Mouse (Mus musculus) forebrain, embryonic 12.5 days (tissue): ENCODE measurements at regions not wholly inside any gene's neighbourhood (a gene's known extent, or its start where the extent isn't known, plus 50 kb on each side); places are given as distances from the start of the nearest gene placed in this dataset.

ENCODE experiments used
- ATAC-seq: fragments of 200-750 bp; cut with Nextera tagmentation; 2 replicates; pipeline ENCODE4 v1.8.0; 2017; ENCODE audit warnings: moderate TSS enrichment; ENCODE audit not compliant: low FRiP score
- H3K27ac ChIP-seq: fragments of 300-500 bp; sonication (generic); 2 replicates; pipeline ENCODE4 v1.5.1; 2016; ENCODE audit warnings: mild to moderate bottlenecking
- H3K27me3 ChIP-seq: fragments of 300-500 bp; sonication (generic); 2 replicates; pipeline ENCODE4 v1.6.1; 2016; ENCODE audit warnings: mild to moderate bottlenecking
- H3K36me3 ChIP-seq: fragments of 300-500 bp; sonication (generic); replicated peaks from 2 replicates; pipeline ENCODE4 v1.6.1; 2016; ENCODE audit warnings: mild to moderate bottlenecking
- H3K4me1 ChIP-seq: fragments of 300-500 bp; sonication (generic); 2 replicates; pipeline ENCODE4 v1.6.1; 2016
- H3K4me2 ChIP-seq: fragments of 300-500 bp; sonication (generic); 2 replicates; pipeline ENCODE4 v1.6.1; 2016; ENCODE audit warnings: mild to moderate bottlenecking, moderate library complexity
- H3K4me3 ChIP-seq: fragments of 300-500 bp; sonication (generic); replicated peaks from 2 replicates; pipeline ENCODE4 v1.5.1; 2016; ENCODE audit warnings: mild to moderate bottlenecking
- H3K9ac ChIP-seq: fragments of 300-500 bp; sonication (generic); 2 replicates; pipeline ENCODE4 v1.6.1; 2016; ENCODE audit warnings: mild to moderate bottlenecking
- H3K9me3 ChIP-seq: fragments of 300-500 bp; sonication (generic); 2 replicates; pipeline ENCODE4 v1.6.1; 2016
- WGBS: fragments of 180-500 bp; shearing (Covaris S2); methylation state at CpG from one replicate; pipeline ENCODE4 v1.1.7; 2016; 5-methylcytosine and 5-hydroxymethylcytosine counted together

- Histone ChIP-seq H3K27ac (no peak overlapping the region), H3K4me2 (no peak overlapping the region), H3K36me3 (no peaks in the 10 kb centered on the region), H3K9me3 (no peaks in the 10 kb centered on the region), H3K4me1 (peaks cover 30% of the 10 kb centered on the region), H3K9ac (no peak overlapping the region), H3K27me3 (peaks cover 57% of the 10 kb centered on the region), H3K4me3 (no peak overlapping the region)
- WGBS, result 80% methylated on average over 3 of the region's 3 CpGs
- ATAC-seq, result no peak
Observed at GRCm38 (mm10) chr14:25299673-25300190, 159.3 kb upstream of the Zmiz1 start.

GRCm38 (mm10) chr14:25301336-25302031, 157.5 kb upstream of the Zmiz1 start:
- Histone ChIP-seq H3K36me3 (no peaks in the 10 kb centered on the region), H3K9ac (no peak overlapping the region), H3K9me3 (no peaks in the 10 kb centered on the region), H3K4me3 (no peak overlapping the region), H3K27me3 (peaks cover 71% of the 10 kb centered on the region), H3K27ac (0 out of 2 replicates have a peak overlapping the region, but pooled peaks have one; percentile 11), H3K4me2 (no peak overlapping the region), H3K4me1 (peaks cover 31% of the 10 kb centered on the region)
- 13% methylated on average over 9 of the region's 9 CpGs for WGBS
- no peak for ATAC-seq

GRCm38 (mm10) chr14:25304391-25304851, 154.6 kb upstream of the Zmiz1 start:
- Histone ChIP-seq H3K27me3 (peaks cover 74% of the 10 kb centered on the region), H3K4me3 (no peak overlapping the region), H3K9ac (peak overlapping the region; percentile 30; the same call in 1 of the 2 replicates)

DNA sequence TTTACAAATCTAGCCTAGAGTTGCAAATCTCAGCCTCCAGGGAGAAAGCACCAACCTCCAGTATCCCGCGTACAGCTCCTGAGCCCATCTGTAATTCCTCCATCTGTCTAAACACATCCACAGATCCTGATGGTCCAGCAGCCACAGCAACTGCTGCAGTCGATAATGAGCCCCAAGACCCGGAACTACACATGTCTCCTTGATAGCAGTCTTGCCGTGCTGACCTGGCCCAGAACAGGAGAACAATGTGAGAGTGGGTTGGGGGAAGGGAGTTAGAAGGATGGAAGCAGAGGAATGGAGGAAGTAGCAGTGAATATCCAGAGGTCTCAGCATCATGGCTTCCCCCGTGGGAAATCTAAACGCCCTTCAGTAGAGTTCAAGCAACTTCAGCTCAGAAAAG, 152.8 kb upstream of the Zmiz1 start:
- Histone ChIP-seq H3K27ac (no peak overlapping the region), H3K4me1 (peaks cover 37% of the 10 kb centered on the region)
- 66% methylated on average over 7 of the region's 7 CpGs for WGBS

More at GRCm38 (mm10) chr14:25304391-25304851, 154.6 kb upstream of the Zmiz1 start:
- 12% methylated on average over 9 of the region's 9 CpGs for WGBS
- ATAC-seq, result no peak; the same call in 1 of the 2 replicates
- Histone ChIP-seq H3K9me3 (no peaks in the 10 kb centered on the region), H3K4me1 (peaks cover 31% of the 10 kb centered on the region), H3K27ac (peak overlapping the region; percentile 69), H3K36me3 (no peaks in the 10 kb centered on the region), H3K4me2 (no peak overlapping the region; the same call in 1 of the 2 replicates)

GRCm38 (mm10) chr14:25306961-25307654, 151.9 kb upstream of the Zmiz1 start:
- no peak for ATAC-seq
- H3K27me3 ChIP-seq, result peaks cover 50% of the 10 kb centered on the region
- WGBS, result 79% methylated on average over 3 of the region's 3 CpGs
- H3K4me2 ChIP-seq, result no peak overlapping the region
- no peak overlapping the region for H3K4me3 ChIP-seq
- H3K9me3 ChIP-seq, result no peaks in the 10 kb centered on the region
- H3K4me1 ChIP-seq, result peaks cover 37% of the 10 kb centered on the region
- H3K36me3 ChIP-seq, result no peaks in the 10 kb centered on the region
- H3K9ac ChIP-seq, result no peak overlapping the region
- H3K27ac ChIP-seq, result no peak overlapping the region

More for the DNA sequence above, 152.8 kb upstream of the Zmiz1 start:
- Histone ChIP-seq H3K4me2 (no peak overlapping the region), H3K36me3 (no peaks in the 10 kb centered on the region), H3K9me3 (no peaks in the 10 kb centered on the region), H3K4me3 (no peak overlapping the region), H3K27me3 (peaks cover 56% of the 10 kb centered on the region), H3K9ac (no peak overlapping the region)
- no peak for ATAC-seq

DNA sequence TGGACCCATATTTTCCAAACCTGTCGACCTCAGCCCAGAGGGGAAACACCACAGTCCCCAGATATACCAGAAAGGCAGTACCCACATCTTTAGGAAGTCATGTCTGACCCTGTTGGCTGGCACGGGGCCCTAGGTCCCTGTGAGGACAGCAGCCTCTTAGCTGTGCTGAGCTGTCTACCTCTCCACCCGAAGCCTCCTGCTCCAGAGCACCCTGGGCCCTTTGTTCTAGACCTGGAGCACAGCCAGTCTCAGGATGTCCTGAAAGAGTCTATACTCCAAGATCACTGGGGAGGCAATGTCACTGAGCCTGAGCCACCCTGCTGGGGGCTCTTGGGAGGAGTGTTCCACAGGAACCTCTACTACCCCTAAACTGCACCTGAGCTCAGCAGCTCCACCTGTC, 150.9 kb upstream of the Zmiz1 start:
- Histone ChIP-seq H3K4me2 (no peak overlapping the region), H3K9ac (no peak overlapping the region), H3K27ac (no peak overlapping the region), H3K27me3 (peaks cover 48% of the 10 kb centered on the region), H3K4me1 (peaks cover 43% of the 10 kb centered on the region), H3K4me3 (no peak overlapping the region), H3K9me3 (no peaks in the 10 kb centered on the region), H3K36me3 (no peaks in the 10 kb centered on the region)
- no peak for ATAC-seq
- 76% methylated on average over 3 of the region's 3 CpGs for WGBS

DNA sequence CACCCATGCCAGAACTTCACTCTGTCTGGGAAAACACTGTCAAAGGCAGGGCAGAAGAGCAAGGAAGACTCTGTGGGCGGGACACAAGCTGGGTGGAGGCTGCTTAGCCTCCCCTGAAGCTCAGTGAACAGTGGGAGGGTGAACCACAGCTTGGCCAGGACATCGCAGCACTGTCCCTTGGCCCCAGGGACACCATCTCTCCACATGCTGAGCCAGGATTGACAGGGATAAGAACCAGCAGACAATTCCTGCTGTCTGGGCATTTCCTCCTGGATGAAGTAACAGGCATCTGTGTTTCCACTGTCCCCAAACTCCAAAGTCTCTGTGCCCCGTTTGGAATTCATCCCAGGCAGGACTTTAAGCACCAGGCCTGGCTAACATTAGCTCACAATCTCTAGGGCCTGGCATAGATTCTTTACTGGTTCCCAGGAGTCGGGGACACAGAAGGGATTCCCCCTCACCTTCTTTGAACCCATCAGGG, 148.3 kb upstream of the Zmiz1 start:
- peaks cover 23% of the 10 kb centered on the region for H3K27me3 ChIP-seq
- no peak overlapping the region for H3K4me2 ChIP-seq
- H3K27ac ChIP-seq, result no peak overlapping the region
- no peak overlapping the region for H3K4me3 ChIP-seq
- no peaks in the 10 kb centered on the region for H3K9me3 ChIP-seq
- no peak overlapping the region for H3K9ac ChIP-seq
- ATAC-seq, result no peak
- H3K36me3 ChIP-seq, result no peaks in the 10 kb centered on the region
- 70% methylated on average over 4 of the region's 4 CpGs for WGBS
- H3K4me1 ChIP-seq, result peaks cover 36% of the 10 kb centered on the region

DNA sequence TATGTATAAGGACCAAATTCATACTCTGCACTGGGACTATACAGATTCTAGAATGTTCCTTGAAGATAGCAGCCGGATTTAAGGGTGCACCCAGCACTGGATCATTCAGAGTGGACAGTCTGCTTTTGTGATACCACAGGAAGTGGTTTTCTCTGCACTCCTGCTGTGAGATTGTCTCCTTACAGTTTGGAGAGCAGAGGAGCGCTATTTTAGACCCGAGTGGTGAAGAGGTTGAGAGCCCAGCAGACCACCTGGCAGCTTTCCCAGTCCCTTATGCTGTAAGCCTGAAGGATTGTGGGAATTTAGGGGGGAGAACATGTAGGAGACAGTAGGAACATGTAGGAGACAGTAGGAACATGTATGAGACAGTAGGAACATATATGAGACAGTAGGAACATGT, 147.5 kb upstream of the Zmiz1 start:
- Histone ChIP-seq H3K4me1 (peaks cover 34% of the 10 kb centered on the region), H3K27ac (no peak overlapping the region), H3K36me3 (no peaks in the 10 kb centered on the region), H3K4me3 (no peak overlapping the region), H3K4me2 (no peak overlapping the region), H3K27me3 (peaks cover 16% of the 10 kb centered on the region), H3K9me3 (no peaks in the 10 kb centered on the region), H3K9ac (no peak overlapping the region)
- 72% methylated on average over 3 of the region's 3 CpGs for WGBS
- no peak for ATAC-seq

GRCm38 (mm10) chr14:25312135-25312534, 146.8 kb upstream of the Zmiz1 start:
- no peaks in the 10 kb centered on the region for H3K9me3 ChIP-seq
- no peak overlapping the region for H3K9ac ChIP-seq
- H3K4me3 ChIP-seq, result no peak overlapping the region
- WGBS, result 11% methylated on average over 7 of the region's 7 CpGs
- no peak overlapping the region for H3K4me2 ChIP-seq
- peaks cover 41% of the 10 kb centered on the region for H3K4me1 ChIP-seq
- no peak; the same call in 1 of the 2 replicates for ATAC-seq
- peak overlapping the region; percentile 57 for H3K27ac ChIP-seq
- H3K27me3 ChIP-seq, result peaks cover 14% of the 10 kb centered on the region
- H3K36me3 ChIP-seq, result no peaks in the 10 kb centered on the region

GRCm38 (mm10) chr14:25312814-25313426, 146.1 kb upstream of the Zmiz1 start:
- H3K36me3 ChIP-seq, result no peaks in the 10 kb centered on the region
- peaks cover 7% of the 10 kb centered on the region for H3K27me3 ChIP-seq
- H3K4me1 ChIP-seq, result peaks cover 48% of the 10 kb centered on the region
- WGBS, result 87% methylated on average over 6 of the region's 6 CpGs
- no peak for ATAC-seq
- no peak overlapping the region for H3K27ac ChIP-seq
- H3K4me2 ChIP-seq, result no peak overlapping the region
- H3K9ac ChIP-seq, result no peak overlapping the region
- no peaks in the 10 kb centered on the region for H3K9me3 ChIP-seq
- no peak overlapping the region for H3K4me3 ChIP-seq

GRCm38 (mm10) chr14:25313693-25314240, 145.2 kb upstream of the Zmiz1 start:
- Histone ChIP-seq H3K4me3 (no peak overlapping the region), H3K36me3 (no peaks in the 10 kb centered on the region), H3K4me2 (no peak overlapping the region), H3K4me1 (peaks cover 57% of the 10 kb centered on the region), H3K9ac (no peak overlapping the region), H3K9me3 (no peaks in the 10 kb centered on the region), H3K27me3 (peaks cover 3% of the 10 kb centered on the region), H3K27ac (no peak overlapping the region)
- WGBS, result 90% methylated on average over 4 of the region's 4 CpGs
- ATAC-seq, result no peak

DNA sequence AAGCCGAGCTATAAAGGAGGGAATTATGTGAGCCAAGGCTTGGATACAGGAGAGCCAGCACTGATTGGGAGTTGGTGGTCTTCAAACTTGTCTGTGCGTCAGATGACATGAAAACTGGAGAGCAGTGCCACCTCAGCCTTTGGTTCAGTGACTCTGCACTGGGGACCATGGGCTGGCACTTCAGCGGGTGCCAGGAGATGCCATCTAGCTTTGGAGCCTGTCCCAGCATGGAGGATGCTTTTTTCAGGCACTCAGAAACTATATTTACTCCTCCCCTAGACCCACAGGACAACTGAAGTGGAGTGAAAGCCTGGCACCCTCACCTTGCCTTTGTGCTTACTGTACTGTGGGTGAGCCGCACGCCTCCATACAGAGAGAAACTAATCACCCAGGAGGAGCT, 142.5 kb upstream of the Zmiz1 start:
- H3K27me3 ChIP-seq, result no peaks in the 10 kb centered on the region

More for the DNA sequence above, 142.5 kb upstream of the Zmiz1 start:
- WGBS, result 95% methylated on average over 5 of the region's 5 CpGs
- no peak for ATAC-seq
- Histone ChIP-seq H3K4me1 (peaks cover 67% of the 10 kb centered on the region), H3K9ac (no peak overlapping the region), H3K27ac (peak overlapping the region; percentile 98), H3K9me3 (no peaks in the 10 kb centered on the region), H3K4me2 (no peak overlapping the region), H3K36me3 (no peaks in the 10 kb centered on the region), H3K4me3 (no peak overlapping the region)
